ENCODE assay signal across 8 mouse cellular contexts in genomic region chr6:47920447-47921340, GRCm38 (mm10). TPM values are rescaled to one million over a fixed set of nuclear protein-coding genes. Genes with fewer than 3 reads are reported as not detected.
DNase-seq lines count a peak whose midpoint lies in the region; ATAC-seq lines count a peak whose summit lies in the region.

Gene Zfp212, plus strand, starts transcription at chr6:47920476.

- under 1% methylated on average over 66 of the region's 67 CpGs for WGBS in hindbrain, embryonic 15.5 days

- H3K4me1 ChIP-seq in hindbrain, embryonic 15.5 days (replicated peaks): peaks cover 19% of the 10 kb centered on the region

- H3K27me3 ChIP-seq in hindbrain, embryonic 15.5 days: 0 out of 2 replicates have a peak, but pooled peaks cover 2% of the 10 kb centered on the region

- H3K9me3 ChIP-seq in hindbrain, embryonic 15.5 days: no peaks in the 10 kb centered on the region

- peak within 1 kb of the TSS; percentile 85 for H3K4me3 ChIP-seq in hindbrain, embryonic 15.5 days

- H3K27ac ChIP-seq in hindbrain, embryonic 15.5 days (replicated peaks): peak within 1 kb of the TSS; percentile 96

- peak; percentile 95 for ATAC-seq in hindbrain, embryonic 15.5 days (ENCODE audit: low FRiP score, low read depth)

- no peaks in the 10 kb centered on the region for H3K36me3 ChIP-seq in hindbrain, embryonic 15.5 days

- peak; percentile 96 for DNase-seq in ZHBTc4 (ENCODE audit: low read depth, low spot score)
- DNase-seq in cerebellum, postnatal 4 days (ENCODE audit: low spot score in 2 of 2): peak; percentile 60 to 80
- DNase-seq in gastrocnemius, adult 18-20 months (ENCODE audit: low spot score): peak; percentile 83
- DNase-seq in left cerebral cortex, adult 18-20 months (ENCODE audit: low spot score in 2 of 2): peak; percentile 86 to 91
- DNase-seq in lung, postnatal 4 days: peak; percentile 91 to 92
- peak; percentile 95 for DNase-seq in retina, postnatal 1 day
- peak; percentile 92 for DNase-seq in thymus, postnatal 4 days

- peak within 1 kb of the TSS; percentile 74 for H3K9ac ChIP-seq in hindbrain, embryonic 15.5 days

- peak within 1 kb of the TSS; percentile 87 for H3K4me2 ChIP-seq in hindbrain, embryonic 15.5 days

RNA-seq across cellular contexts. Expression of gene Zfp212, which starts in this region (rescaled TPM):
- 1 to 10 TPM; 7.9 to 9.3 TPM for total RNA-seq in gastrocnemius, adult 18-20 months (2021)
- 16.9 TPM in 2 replicates for polyA plus RNA-seq in hindbrain, embryonic 15.5 days (2015; fragmentation: Nextera tagmentation; extraction: Ambion mirVana)
- total RNA-seq in left cerebral cortex, adult 18-20 months (2021): 10 to 100 TPM; 17.0 to 18.3 TPM

Comparison
In these comparisons a context has a peak if more than half of its experiments do, and no peak if none do; other contexts are left out.
1. Peak in every context shown above with its lines: DNase-seq, ATAC-seq, H3K4me3 ChIP-seq and H3K27ac ChIP-seq.